Mouse (Mus musculus) midbrain, postnatal 0 days (tissue): ENCODE measurements around the gene Papolg. TPM values are rescaled to one million over a fixed set of nuclear protein-coding genes. Genes with fewer than 3 reads are reported as not detected.

ENCODE experiments used
- ATAC-seq: fragments of 200-750 bp; cut with Nextera tagmentation; 2 replicates; pipeline ENCODE4 v1.8.0; 2017; ENCODE audit warnings: moderate number of reproducible peaks, mild to moderate bottlenecking, moderate TSS enrichment, moderate library complexity; ENCODE audit not compliant: low FRiP score
- DNase-seq: peaks from one replicate; pipeline ENCODE4 v3.0.0-alpha.2; 2015; ENCODE audit warnings: low spot score
- H3K27ac ChIP-seq: fragments of 300-500 bp; sonication (generic); 2 replicates; pipeline ENCODE4 v1.5.1; 2014; ENCODE audit warnings: low read depth, mild to moderate bottlenecking, low read length, mixed read lengths
- H3K27me3 ChIP-seq: fragments of 300-500 bp; sonication (generic); 2 replicates; pipeline ENCODE4 v1.6.1; 2014; ENCODE audit warnings: low read length, control low read depth, mixed read lengths; ENCODE audit not compliant: insufficient read depth
- H3K36me3 ChIP-seq: fragments of 300-500 bp; sonication (generic); 2 replicates; pipeline ENCODE4 v1.6.1; 2014; ENCODE audit warnings: low read length, control low read depth, mixed read lengths; ENCODE audit not compliant: insufficient read depth
- H3K4me1 ChIP-seq: fragments of 300-500 bp; sonication (generic); 2 replicates; pipeline ENCODE4 v1.6.1; 2014; ENCODE audit warnings: mild to moderate bottlenecking, control low read depth, antibody characterized with exemption, low read length, mixed read lengths; ENCODE audit not compliant: insufficient read depth
- H3K4me2 ChIP-seq: fragments of 300-500 bp; sonication (generic); 2 replicates; pipeline ENCODE4 v1.6.1; 2014; ENCODE audit warnings: low read depth, mild to moderate bottlenecking, low read length, mixed read lengths; ENCODE audit not compliant: poor library complexity, severe bottlenecking
- H3K4me3 ChIP-seq: fragments of 300-500 bp; sonication (generic); 2 replicates; pipeline ENCODE4 v1.5.1; 2014; ENCODE audit warnings: low read depth, mild to moderate bottlenecking, low read length, moderate library complexity
- H3K9ac ChIP-seq: fragments of 300-500 bp; sonication (generic); replicated peaks from 2 replicates; pipeline ENCODE4 v1.6.1; 2014; ENCODE audit warnings: mild to moderate bottlenecking, low read length, moderate library complexity, mixed read lengths; ENCODE audit not compliant: poor library complexity, severe bottlenecking
- H3K9me3 ChIP-seq: fragments of 300-500 bp; sonication (generic); 2 replicates; pipeline ENCODE4 v1.6.1; 2016; ENCODE audit warnings: low read length, control low read depth
- CTCF ChIP-seq: IDR thresholded peaks from 2 replicates; pipeline ENCODE4 v1.5.1; 2016; ENCODE audit warnings: antibody characterized with exemption, mild to moderate bottlenecking
- WGBS: fragments of 180-500 bp; shearing (Covaris S2); extraction: QIAGEN DNeasy Blood & Tissue Kit; methylation state at CpG from one replicate; pipeline ENCODE4 v1.1.7; 2014; 5-methylcytosine and 5-hydroxymethylcytosine counted together
- polyA plus RNA-seq: library from polyadenylated mRNA; unstranded; fragments of >200 nt; fragmentation: Nextera tagmentation; extraction: Ambion mirVana; gene quantifications from 2 replicates; pipeline ENCODE4 v1.2.1, GENCODE M21; 2015
- total RNA-seq: library from RNA; depleted of rRNA; stranded (reverse); fragments of >200 nt; gene quantifications from 2 replicates; pipeline ENCODE4 v1.2.3, GENCODE M21; 2014

The Papolg gene
- total and polyA plus RNA-seq, 2 experiments from 2014 or later: 9.4 to 16.2 TPM

DNA sequence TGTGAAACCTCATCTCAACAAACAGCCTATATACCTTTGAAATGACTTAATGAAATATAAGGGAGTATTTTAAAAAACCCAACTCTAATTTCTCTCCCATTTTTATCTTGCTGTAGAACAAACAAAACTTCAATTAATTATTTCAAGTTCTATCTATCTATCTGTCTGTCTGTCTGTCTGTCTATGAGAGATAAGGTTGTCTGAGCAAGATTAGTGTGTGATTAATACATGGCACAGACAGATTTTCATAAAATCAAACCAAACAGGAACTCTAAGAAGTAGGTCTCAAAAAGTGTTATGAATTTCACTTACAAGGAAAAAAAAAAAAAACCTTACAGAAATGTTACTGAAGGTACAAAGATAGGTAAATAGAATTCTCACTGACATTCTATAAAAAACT is 1.5 kb downstream of the Papolg start:
- Histone ChIP-seq H3K4me1 (0 out of 2 replicates have a peak, but pooled peaks cover 5% of the 10 kb centered on the region), H3K27me3 (no peaks in the 10 kb centered on the region), H3K27ac (no peak overlapping the region), H3K9me3 (no peaks in the 10 kb centered on the region), H3K36me3 (peaks cover 9% of the 10 kb centered on the region), H3K4me3 (no peak overlapping the region), H3K4me2 (peak overlapping the region; percentile 25), H3K9ac (no peak overlapping the region)
- TF ChIP-seq CTCF: no peak
- no peak for ATAC-seq
- no peak for DNase-seq

DNA sequence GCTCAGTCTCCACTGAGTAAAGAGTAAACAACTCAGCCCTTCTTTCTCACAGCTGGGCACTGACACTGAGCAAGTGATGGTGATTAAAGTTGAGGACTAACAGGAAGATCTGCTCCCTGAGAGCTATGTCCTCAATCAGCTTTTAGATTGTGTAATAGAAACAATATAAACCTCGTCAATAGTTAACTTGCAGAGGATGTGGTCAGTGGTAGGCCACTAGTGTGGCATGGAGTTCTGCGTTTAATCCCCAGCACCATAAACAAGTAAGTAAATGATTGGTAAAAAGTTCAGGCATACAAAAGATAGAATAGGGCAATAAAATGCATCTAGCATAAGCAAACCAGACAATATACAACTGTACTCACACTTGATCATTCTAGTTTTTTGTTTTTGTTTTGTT is 30.7 kb downstream of the Papolg start:
- no peak overlapping the region for H3K9ac ChIP-seq
- peaks cover 48% of the 10 kb centered on the region for H3K36me3 ChIP-seq
- no peak overlapping the region for H3K27ac ChIP-seq
- no peaks in the 10 kb centered on the region for H3K4me1 ChIP-seq
- no peak overlapping the region for H3K4me2 ChIP-seq
- H3K9me3 ChIP-seq: no peaks in the 10 kb centered on the region
- no peaks in the 10 kb centered on the region for H3K27me3 ChIP-seq
- TF ChIP-seq CTCF: no peak
- no peak overlapping the region for H3K4me3 ChIP-seq
- ATAC-seq (no peak), DNase-seq (no peak)
- 85% methylated on average over 2 of the region's 2 CpGs for WGBS

DNA sequence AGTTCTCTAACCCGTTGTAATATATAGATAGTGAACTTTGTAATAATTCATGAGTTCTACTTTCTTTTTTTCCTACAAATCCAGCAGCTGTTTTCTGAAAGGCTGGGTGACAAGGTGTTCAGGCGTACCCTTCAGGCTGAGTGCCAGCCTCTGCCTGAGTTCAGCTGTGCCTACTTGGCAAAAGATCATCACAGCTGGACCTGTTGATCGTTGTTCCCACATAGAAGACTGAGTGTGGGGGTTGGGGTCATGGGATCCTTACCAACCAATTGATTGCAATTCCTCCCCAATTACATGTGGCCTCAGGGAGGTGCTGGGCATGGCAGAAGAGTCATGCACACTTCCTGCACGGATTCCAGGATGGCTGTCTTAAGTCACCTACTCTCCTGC is 38.3 kb downstream of the Papolg start:
- H3K4me2 ChIP-seq: no peak overlapping the region
- H3K4me3 ChIP-seq: no peak overlapping the region
- 90% methylated on average over 4 of the region's 4 CpGs for WGBS
- no peak overlapping the region for H3K27ac ChIP-seq
- H3K4me1 ChIP-seq: no peaks in the 10 kb centered on the region
- ATAC-seq: no peak
- no peak for DNase-seq
- H3K36me3 ChIP-seq: peaks cover 22% of the 10 kb centered on the region
- no peaks in the 10 kb centered on the region for H3K27me3 ChIP-seq
- H3K9ac ChIP-seq: no peak overlapping the region
- TF ChIP-seq CTCF: no peak
- no peaks in the 10 kb centered on the region for H3K9me3 ChIP-seq

DNA sequence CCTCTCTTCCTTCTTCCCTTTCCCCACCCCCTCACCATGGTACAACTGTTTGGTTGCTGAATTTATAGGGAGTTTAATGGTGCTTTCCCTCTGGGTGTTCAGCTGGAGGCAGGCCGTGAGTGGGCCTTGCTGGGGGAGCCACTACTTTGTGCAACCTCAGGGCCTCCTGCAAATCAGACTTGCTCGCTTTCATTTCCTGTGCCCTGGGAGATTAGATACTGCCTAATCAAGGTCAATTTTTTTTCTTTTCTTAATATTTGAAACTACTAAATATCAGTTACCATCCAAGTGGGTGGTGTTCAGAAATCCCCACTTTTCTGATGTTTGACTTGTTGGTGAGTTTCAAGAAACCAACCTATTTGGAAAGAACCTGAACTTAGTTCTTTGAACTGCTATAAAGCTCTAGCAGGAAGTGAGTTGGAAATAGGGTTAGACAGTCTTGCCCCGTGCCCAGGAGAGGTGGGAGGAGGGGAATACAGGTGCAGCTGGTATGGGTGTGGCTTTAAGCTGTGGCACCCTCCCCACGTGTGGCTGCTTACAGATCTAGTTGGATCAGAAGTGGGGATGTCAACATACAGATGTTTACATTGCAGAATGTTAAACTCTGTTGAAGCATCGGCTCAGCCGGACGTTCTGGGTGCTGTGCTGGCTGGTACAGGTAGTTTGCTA is 38.9 kb downstream of the Papolg start:
- DNase-seq: no peak
- 88% methylated on average over 7 of the region's 7 CpGs for WGBS
- Histone ChIP-seq H3K36me3 (peaks cover 18% of the 10 kb centered on the region; the same call in 1 of the 2 replicates), H3K27ac (no peak overlapping the region), H3K4me2 (no peak overlapping the region), H3K4me3 (no peak overlapping the region), H3K27me3 (no peaks in the 10 kb centered on the region), H3K9ac (no peak overlapping the region), H3K9me3 (no peaks in the 10 kb centered on the region), H3K4me1 (no peaks in the 10 kb centered on the region)
- no peak for TF ChIP-seq CTCF
- no peak for ATAC-seq

DNA sequence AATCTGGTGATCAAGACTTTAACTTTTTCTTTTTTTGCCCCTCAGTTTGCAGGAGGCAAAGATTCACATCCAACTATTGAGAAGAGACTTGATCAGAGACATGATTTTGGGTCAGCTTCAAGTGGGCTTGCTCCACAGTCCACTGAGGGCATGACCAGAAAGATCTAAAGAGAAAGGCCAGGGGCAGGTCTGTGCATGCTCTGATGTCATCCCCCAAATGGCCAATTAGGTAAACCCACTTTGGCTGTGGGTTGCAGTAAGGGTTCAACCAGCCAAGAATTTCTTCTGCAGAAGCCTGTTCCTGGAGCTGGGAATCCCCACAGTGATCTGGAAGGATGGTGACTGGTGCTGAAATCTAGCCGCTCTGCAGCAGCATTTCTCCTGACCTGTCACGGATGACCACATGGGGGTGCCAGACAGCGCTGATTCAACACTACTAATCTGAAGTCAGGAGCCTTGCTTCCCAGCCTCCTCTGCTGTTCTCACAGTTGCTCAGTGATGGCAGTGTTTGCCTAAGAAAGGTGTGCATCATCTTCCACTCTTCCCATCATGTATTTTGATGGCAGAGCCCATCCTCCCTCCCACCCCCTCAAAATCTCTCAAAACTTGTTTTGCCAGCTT is 39.8 kb downstream of the Papolg start:
- H3K4me1 ChIP-seq: no peaks in the 10 kb centered on the region
- no peak overlapping the region for H3K4me3 ChIP-seq
- 5% methylated on average over 3 of the region's 3 CpGs for WGBS
- no peak overlapping the region for H3K27ac ChIP-seq
- H3K27me3 ChIP-seq: no peaks in the 10 kb centered on the region
- peaks cover 12% of the 10 kb centered on the region; the same call in 1 of the 2 replicates for H3K36me3 ChIP-seq
- no peak overlapping the region for H3K9ac ChIP-seq
- ATAC-seq (peak; percentile 57; the same call in 1 of the 2 replicates), DNase-seq (peak; percentile 73)
- no peaks in the 10 kb centered on the region for H3K9me3 ChIP-seq
- H3K4me2 ChIP-seq: no peak overlapping the region
- peak; percentile 72 for TF ChIP-seq CTCF

DNA sequence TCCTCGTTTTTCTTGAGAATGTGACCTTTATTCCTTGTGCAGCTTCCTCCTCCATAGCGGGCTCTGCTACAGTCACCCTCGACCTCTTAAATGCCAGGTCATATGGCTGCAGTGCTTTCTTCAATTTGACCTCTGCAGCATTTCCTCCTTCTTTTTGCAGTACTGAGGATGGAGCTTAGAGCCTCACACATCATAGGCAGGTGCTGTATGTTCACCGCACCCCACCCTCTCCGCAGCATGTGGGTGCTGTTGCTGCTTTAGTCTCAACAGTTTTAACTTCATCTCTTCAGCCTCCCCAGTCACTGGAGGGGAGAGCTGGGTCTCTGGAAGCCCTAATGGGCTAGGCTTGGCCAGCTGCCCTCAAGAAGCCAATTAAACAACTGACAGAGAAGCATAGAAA is 41.7 kb downstream of the Papolg start:
- WGBS: 86% methylated on average over 5 of the region's 5 CpGs
- no peak overlapping the region for H3K4me3 ChIP-seq
- H3K9me3 ChIP-seq: no peaks in the 10 kb centered on the region
- no peak overlapping the region for H3K4me2 ChIP-seq
- ATAC-seq: no peak
- no peak for DNase-seq
- no peak overlapping the region for H3K27ac ChIP-seq
- no peaks in the 10 kb centered on the region for H3K27me3 ChIP-seq
- no peak overlapping the region for H3K9ac ChIP-seq
- TF ChIP-seq CTCF: no peak
- H3K4me1 ChIP-seq: no peaks in the 10 kb centered on the region
- H3K36me3 ChIP-seq: 0 out of 2 replicates have a peak, but pooled peaks cover 6% of the 10 kb centered on the region
